Mouse (Mus musculus): Measurements from ENCODE around the gene Epha3. TPM values are rescaled to one million over a fixed set of nuclear protein-coding genes. Genes with fewer than 3 reads are reported as not detected.

Gene Epha3
- polyA plus RNA-seq, 1 experiment from 2014 or later, result 5.5 TPM

DNA sequence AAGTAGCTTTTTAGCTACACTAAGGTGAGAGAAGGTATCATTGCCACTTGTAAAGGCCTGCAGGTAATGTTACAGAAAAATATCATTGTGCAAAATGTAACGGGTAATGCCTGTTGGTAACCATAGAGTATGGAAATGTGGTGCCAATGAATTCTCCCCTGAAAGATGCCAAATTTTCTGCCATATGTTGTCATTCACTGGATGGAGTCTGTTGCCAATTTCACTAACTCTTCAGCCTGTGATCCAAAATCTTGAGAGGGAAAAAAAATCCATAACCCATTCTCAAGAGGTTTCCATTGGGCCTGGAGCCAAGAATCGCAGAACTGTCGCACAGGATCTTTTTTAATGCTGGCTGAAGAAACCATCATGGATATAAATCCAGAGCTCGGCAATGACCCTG lies 269.3 kb downstream of the Epha3 start:
- H3K4me2 ChIP-seq (ENCODE audit: low read depth, low read length), result no peak overlapping the region
- no peak overlapping the region for H3K4me3 ChIP-seq (ENCODE audit: low read length)
- no peaks in the 10 kb centered on the region for H3K27me3 ChIP-seq (replicated peaks; ENCODE audit: control insufficient read depth, insufficient read depth, low read length)
- WGBS, result 80% methylated on average over 4 of the region's 4 CpGs
- no peaks in the 10 kb centered on the region for H3K9me3 ChIP-seq (ENCODE audit: control insufficient read depth, low read length)
- no peak for ATAC-seq
- H3K9ac ChIP-seq (ENCODE audit: low read depth, low read length), result no peak overlapping the region
- no peaks in the 10 kb centered on the region for H3K36me3 ChIP-seq (ENCODE audit: control insufficient read depth, insufficient read depth, low read length)
- H3K4me1 ChIP-seq (ENCODE audit: control insufficient read depth, insufficient read depth, low read length), result no peaks in the 10 kb centered on the region
- H3K27ac ChIP-seq (ENCODE audit: low read length), result no peak overlapping the region

DNA sequence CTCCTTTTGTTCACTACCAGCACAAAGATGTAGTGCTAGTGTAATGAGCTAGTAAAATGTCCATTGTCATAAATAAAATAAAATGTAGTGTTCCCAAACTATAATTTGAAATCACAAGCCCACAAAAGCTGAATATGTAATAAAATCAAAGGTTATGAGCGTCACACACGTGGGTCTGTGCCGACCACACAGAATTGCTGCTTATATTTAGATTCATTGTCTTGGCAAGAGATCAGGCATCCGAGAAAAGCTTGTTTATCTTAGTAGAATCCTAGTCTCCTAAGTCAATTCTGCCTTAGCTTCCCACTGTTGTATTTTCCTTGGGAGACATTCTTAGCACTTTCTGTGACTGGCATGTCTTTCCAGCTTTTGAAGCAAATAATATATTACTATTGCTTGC lies 294.2 kb downstream of the Epha3 start:
- WGBS, result 56% methylated on average over 4 of the region's 4 CpGs
- ATAC-seq, result no peak

GRCm38 (mm10) chr16:63566106-63566836 lies 297.7 kb downstream of the Epha3 start:
- H3K4me3 ChIP-seq (ENCODE audit: low read length), result no peak overlapping the region
- ATAC-seq, result no peak
- H3K27ac ChIP-seq (ENCODE audit: low read length), result no peak overlapping the region
- no peaks in the 10 kb centered on the region for H3K9me3 ChIP-seq (ENCODE audit: control insufficient read depth, low read length)
- no peaks in the 10 kb centered on the region; the same call in 1 of the 2 replicates for H3K4me1 ChIP-seq (ENCODE audit: control insufficient read depth, insufficient read depth, low read length)
- no peak overlapping the region for H3K4me2 ChIP-seq (ENCODE audit: low read depth, low read length)
- 58% methylated on average over 17 of the region's 17 CpGs for WGBS
- H3K27me3 ChIP-seq (replicated peaks; ENCODE audit: control insufficient read depth, insufficient read depth, low read length), result no peaks in the 10 kb centered on the region
- no peaks in the 10 kb centered on the region for H3K36me3 ChIP-seq (ENCODE audit: control insufficient read depth, insufficient read depth, low read length)
- H3K9ac ChIP-seq (ENCODE audit: low read depth, low read length), result no peak overlapping the region

More for the DNA sequence above, 294.2 kb downstream of the Epha3 start:
- Histone ChIP-seq H3K9me3 (ENCODE audit: control insufficient read depth, low read length) (no peaks in the 10 kb centered on the region), H3K27me3 (replicated peaks; ENCODE audit: control insufficient read depth, insufficient read depth, low read length) (no peaks in the 10 kb centered on the region), H3K4me3 (ENCODE audit: low read length) (no peak overlapping the region), H3K9ac (ENCODE audit: low read depth, low read length) (no peak overlapping the region), H3K4me1 (ENCODE audit: control insufficient read depth, insufficient read depth, low read length) (no peaks in the 10 kb centered on the region; the same call in 1 of the 2 replicates), H3K27ac (ENCODE audit: low read length) (no peak overlapping the region), H3K4me2 (ENCODE audit: low read depth, low read length) (no peak overlapping the region), H3K36me3 (ENCODE audit: control insufficient read depth, insufficient read depth, low read length) (no peaks in the 10 kb centered on the region)

- Histone ChIP-seq H3K4me2 (ENCODE audit: low read depth, low read length) (no peak overlapping the region), H3K9me3 (ENCODE audit: control insufficient read depth, low read length) (no peaks in the 10 kb centered on the region), H3K36me3 (ENCODE audit: control insufficient read depth, insufficient read depth, low read length) (no peaks in the 10 kb centered on the region), H3K27me3 (replicated peaks; ENCODE audit: control insufficient read depth, insufficient read depth, low read length) (no peaks in the 10 kb centered on the region), H3K4me3 (ENCODE audit: low read length) (no peak overlapping the region), H3K27ac (ENCODE audit: low read length) (no peak overlapping the region), H3K4me1 (ENCODE audit: control insufficient read depth, insufficient read depth, low read length) (no peaks in the 10 kb centered on the region), H3K9ac (ENCODE audit: low read depth, low read length) (no peak overlapping the region)
- 47% methylated on average over 6 of the region's 6 CpGs for WGBS
- no peak for ATAC-seq
These were observed 307.4 kb downstream of the Epha3 start for GRCm38 (mm10) chr16:63556410-63557146.

DNA sequence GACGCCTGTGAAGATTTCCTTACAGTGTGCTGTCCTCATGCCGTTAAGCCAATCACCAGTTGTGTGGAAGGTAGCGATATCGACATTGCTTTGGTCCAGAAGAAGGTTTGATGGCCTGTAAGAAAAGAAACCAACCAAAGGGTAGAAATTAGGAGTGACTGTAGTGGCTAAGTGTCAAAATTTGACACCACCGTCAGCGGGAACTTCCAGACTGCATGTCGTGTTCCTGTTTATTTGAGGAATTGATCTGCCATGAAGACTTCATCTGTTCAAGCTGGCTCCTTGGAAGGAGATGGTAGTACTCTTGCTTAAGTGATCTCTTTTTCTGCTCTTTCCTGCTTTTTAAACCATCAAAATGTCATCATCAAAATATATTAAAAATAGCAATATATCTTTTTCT lies 311.4 kb downstream of the Epha3 start:
- no peaks in the 10 kb centered on the region for H3K27me3 ChIP-seq (replicated peaks; ENCODE audit: control insufficient read depth, insufficient read depth, low read length)
- ATAC-seq, result no peak
- no peak overlapping the region for H3K4me2 ChIP-seq (ENCODE audit: low read depth, low read length)
- H3K27ac ChIP-seq (ENCODE audit: low read length), result no peak overlapping the region
- H3K9me3 ChIP-seq (ENCODE audit: control insufficient read depth, low read length), result no peaks in the 10 kb centered on the region
- 89% methylated on average over 7 of the region's 7 CpGs for WGBS
- no peaks in the 10 kb centered on the region for H3K36me3 ChIP-seq (ENCODE audit: control insufficient read depth, insufficient read depth, low read length)
- no peaks in the 10 kb centered on the region for H3K4me1 ChIP-seq (ENCODE audit: control insufficient read depth, insufficient read depth, low read length)
- H3K9ac ChIP-seq (ENCODE audit: low read depth, low read length), result no peak overlapping the region
- no peak overlapping the region for H3K4me3 ChIP-seq (ENCODE audit: low read length)

DNA sequence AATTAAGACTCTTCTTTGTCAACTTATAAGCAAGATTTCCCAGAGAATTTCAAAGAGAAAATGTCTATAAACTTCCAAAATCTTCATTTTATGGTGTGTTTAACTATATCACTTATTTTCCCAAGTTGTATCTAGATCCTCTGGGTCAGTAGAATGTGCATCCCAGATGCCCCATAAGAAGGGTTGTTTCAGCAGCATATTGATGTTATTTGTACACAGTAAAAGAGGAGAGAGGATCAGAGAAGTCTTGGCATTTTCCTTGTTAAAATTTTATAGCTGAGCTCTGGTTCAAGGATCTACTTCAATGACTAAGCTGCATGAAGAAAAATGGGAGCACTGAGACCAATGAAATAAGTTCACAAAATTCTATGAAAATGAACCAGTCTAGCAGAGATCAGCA lies 324.5 kb downstream of the Epha3 start:
- Histone ChIP-seq H3K27ac (ENCODE audit: low read length) (no peak overlapping the region), H3K27me3 (replicated peaks; ENCODE audit: control insufficient read depth, insufficient read depth, low read length) (no peaks in the 10 kb centered on the region), H3K9me3 (ENCODE audit: control insufficient read depth, low read length) (no peaks in the 10 kb centered on the region), H3K9ac (ENCODE audit: low read depth, low read length) (no peak overlapping the region), H3K4me1 (ENCODE audit: control insufficient read depth, insufficient read depth, low read length) (no peaks in the 10 kb centered on the region), H3K4me3 (ENCODE audit: low read length) (no peak overlapping the region), H3K4me2 (ENCODE audit: low read depth, low read length) (no peak overlapping the region), H3K36me3 (ENCODE audit: control insufficient read depth, insufficient read depth, low read length) (no peaks in the 10 kb centered on the region)
- no peak for ATAC-seq

GRCm38 (mm10) chr16:63528821-63529220 lies 335.2 kb downstream of the Epha3 start:
- no peaks in the 10 kb centered on the region for H3K9me3 ChIP-seq (ENCODE audit: control insufficient read depth, low read length)
- no peaks in the 10 kb centered on the region for H3K36me3 ChIP-seq (ENCODE audit: control insufficient read depth, insufficient read depth, low read length)
- no peak overlapping the region for H3K4me2 ChIP-seq (ENCODE audit: low read depth, low read length)
- no peak for ATAC-seq
- no peaks in the 10 kb centered on the region for H3K4me1 ChIP-seq (ENCODE audit: control insufficient read depth, insufficient read depth, low read length)
- no peak overlapping the region for H3K4me3 ChIP-seq (ENCODE audit: low read length)
- WGBS, result 48% methylated on average over 2 of the region's 2 CpGs
- no peaks in the 10 kb centered on the region for H3K27me3 ChIP-seq (replicated peaks; ENCODE audit: control insufficient read depth, insufficient read depth, low read length)
- no peak overlapping the region for H3K27ac ChIP-seq (ENCODE audit: low read length)
- H3K9ac ChIP-seq (ENCODE audit: low read depth, low read length), result no peak overlapping the region

DNA sequence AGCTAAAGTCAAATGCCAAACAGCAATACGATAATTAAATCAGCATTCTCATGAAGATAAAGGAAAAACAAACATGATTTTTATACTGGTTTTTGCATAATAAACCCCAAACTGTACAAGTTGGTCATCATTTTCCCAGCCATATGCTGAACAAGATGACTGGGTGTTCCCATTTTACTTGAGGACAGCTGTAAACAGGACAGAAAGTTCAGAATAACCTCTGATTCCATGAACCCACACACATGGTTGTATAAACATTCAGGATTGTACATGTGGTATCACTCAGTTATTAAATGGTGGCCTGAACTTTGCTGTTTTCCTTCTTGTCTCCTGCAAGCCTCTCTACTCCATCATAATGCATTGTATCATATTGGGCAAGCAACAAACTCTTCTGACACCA lies 346.3 kb downstream of the Epha3 start:
- no peaks in the 10 kb centered on the region for H3K9me3 ChIP-seq (ENCODE audit: control insufficient read depth, low read length)
- no peak overlapping the region for H3K9ac ChIP-seq (ENCODE audit: low read depth, low read length)
- no peaks in the 10 kb centered on the region for H3K4me1 ChIP-seq (ENCODE audit: control insufficient read depth, insufficient read depth, low read length)
- H3K27me3 ChIP-seq (replicated peaks; ENCODE audit: control insufficient read depth, insufficient read depth, low read length), result no peaks in the 10 kb centered on the region
- no peaks in the 10 kb centered on the region for H3K36me3 ChIP-seq (ENCODE audit: control insufficient read depth, insufficient read depth, low read length)
- H3K27ac ChIP-seq (ENCODE audit: low read length), result no peak overlapping the region
- no peak overlapping the region for H3K4me2 ChIP-seq (ENCODE audit: low read depth, low read length)
- 90% methylated on average over 1 of the region's 1 CpGs for WGBS
- ATAC-seq, result no peak
- H3K4me3 ChIP-seq (ENCODE audit: low read length), result no peak overlapping the region

DNA sequence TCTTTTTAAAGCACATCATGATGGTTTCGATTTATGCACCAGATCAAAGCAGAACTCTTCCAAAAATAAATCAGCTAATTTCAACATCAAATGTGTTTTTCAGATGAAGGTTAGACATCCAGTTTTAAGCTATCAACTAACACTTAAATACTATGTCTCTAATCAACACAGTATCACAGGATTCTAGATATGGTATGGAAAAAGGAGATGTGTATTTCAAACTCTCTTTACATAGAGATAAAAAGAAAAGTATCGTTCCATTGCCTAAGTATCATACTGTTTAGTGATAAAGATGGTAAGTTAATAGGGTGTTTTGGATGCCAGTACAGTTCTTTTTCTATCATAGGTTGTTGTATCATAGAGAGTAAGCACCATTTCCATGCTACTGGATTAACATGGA lies 353.9 kb downstream of the Epha3 start:
- Histone ChIP-seq H3K27ac (ENCODE audit: low read length) (no peak overlapping the region), H3K36me3 (ENCODE audit: control insufficient read depth, insufficient read depth, low read length) (no peaks in the 10 kb centered on the region), H3K9ac (ENCODE audit: low read depth, low read length) (no peak overlapping the region), H3K27me3 (replicated peaks; ENCODE audit: control insufficient read depth, insufficient read depth, low read length) (no peaks in the 10 kb centered on the region), H3K9me3 (ENCODE audit: control insufficient read depth, low read length) (no peaks in the 10 kb centered on the region), H3K4me3 (ENCODE audit: low read length) (no peak overlapping the region), H3K4me1 (ENCODE audit: control insufficient read depth, insufficient read depth, low read length) (no peaks in the 10 kb centered on the region), H3K4me2 (ENCODE audit: low read depth, low read length) (no peak overlapping the region)
- WGBS, result 86% methylated on average over 2 of the region's 2 CpGs
- no peak for ATAC-seq
